Mouse (Mus musculus) thymus, postnatal 14 days (tissue): ENCODE measurements at regions not wholly inside any gene's neighbourhood (a gene's known extent, or its start where the extent isn't known, plus 50 kb on each side); places are given as distances from the start of the nearest gene placed in this dataset.

Experiments
- DNase-seq: peaks from one replicate; pipeline ENCODE4 v3.0.0; 2021

DNA sequence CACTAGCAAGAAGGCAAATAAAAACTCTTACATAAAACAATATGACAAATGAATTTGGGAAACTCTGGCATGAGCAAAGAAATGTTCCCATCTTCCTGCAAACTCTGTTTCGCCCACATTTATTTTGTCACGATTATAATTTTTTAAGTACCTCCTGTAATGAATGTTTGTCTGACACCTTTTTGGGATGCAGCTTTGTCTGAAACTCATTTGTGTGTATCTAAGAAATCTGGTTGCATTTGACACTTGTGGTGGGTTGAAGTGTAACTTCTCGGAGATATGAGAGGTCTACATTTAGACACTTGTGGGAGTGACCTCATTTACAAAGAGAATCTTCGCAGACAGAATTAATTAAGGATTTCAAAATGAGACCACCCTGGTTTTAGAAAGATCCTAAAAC, 155.9 kb upstream of the Fam98a start:
- DNase-seq, result no peak

DNA sequence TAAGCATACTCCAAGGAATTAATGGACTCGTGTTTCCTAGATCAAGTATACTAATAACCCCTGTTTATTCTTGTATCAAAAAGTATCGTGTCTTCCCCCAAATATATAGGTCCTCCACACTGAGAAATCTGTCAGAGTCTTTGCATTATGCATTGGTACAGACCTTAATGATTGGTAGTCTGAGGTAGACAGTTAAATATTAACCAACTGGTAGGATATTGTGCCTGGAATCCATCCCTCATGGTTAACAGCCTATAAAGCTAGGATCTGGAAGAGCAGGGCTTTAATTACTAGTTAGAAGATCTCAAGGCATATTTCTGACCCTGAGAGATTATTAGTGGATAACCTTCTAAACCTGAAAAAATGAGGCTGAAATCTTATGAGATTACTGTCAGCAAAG, 153.6 kb upstream of the Fam98a start:
- no peak for DNase-seq

DNA sequence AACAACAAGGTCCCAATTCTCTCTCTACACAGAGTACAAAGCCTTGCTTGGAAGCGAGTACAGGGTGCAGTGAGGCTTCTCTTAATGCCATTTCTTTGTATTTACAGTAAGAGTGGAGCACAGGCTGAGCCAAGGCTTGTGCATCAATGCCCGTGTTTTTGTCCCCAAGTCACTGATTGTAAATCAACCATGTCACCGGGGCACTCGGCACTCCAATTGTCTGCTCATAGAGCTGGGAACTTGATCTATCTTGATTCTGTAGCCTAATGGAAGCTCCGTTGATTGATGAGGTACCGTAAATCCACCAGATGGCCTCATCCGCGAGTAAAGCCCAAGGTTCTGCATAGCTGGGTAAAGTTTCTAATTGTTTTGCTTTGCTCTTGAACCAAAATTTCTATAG, 152.1 kb upstream of the Fam98a start:
- no peak for DNase-seq

DNA sequence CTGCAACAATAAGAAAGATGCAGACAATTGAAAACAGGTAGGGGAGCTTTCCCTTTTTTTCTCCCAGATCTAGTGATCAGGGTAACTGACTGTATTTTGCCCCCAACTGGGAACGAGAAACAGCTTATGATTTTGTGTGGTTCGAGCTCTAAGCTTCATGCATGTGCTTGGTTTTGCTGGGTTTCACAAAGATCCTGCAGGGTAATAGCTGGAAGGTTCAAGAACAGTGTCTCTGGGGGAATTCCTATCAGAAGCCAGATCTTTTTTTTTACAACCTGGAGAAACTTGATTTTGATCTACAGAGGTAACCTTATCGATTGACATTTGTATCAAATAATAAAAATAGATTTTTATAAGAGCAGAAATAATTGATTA, 145.0 kb upstream of the Fam98a start:
- no peak for DNase-seq

DNA sequence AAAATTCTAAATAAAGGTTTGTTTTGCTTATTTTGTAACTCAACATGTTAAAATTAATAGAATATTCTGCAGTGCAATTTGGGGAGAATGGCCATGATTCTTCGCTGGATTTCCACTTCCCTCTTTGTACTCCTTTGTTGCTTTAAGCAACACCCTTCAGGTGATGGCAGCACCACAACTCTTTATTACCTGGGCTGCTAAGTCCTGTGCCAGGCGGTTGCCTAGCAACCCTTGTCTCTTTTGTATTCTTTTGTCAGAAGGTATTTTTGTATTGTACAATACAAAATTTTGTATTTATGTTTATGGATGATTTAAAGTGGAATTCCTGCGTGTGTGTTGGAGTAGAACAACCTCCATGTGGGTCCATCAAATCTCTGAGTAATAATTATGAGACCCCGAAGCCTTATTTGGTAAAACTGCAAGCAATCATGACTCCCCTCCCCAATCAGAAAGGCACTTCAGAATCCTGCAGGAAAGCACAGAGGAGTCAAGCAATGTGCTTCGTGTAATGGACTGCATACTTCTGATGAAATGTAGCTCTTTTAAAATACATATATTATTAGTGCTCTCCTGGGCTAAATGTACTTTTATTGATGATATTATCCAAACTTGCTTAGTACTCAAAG, 144.5 kb upstream of the Fam98a start:
- no peak for DNase-seq

DNA sequence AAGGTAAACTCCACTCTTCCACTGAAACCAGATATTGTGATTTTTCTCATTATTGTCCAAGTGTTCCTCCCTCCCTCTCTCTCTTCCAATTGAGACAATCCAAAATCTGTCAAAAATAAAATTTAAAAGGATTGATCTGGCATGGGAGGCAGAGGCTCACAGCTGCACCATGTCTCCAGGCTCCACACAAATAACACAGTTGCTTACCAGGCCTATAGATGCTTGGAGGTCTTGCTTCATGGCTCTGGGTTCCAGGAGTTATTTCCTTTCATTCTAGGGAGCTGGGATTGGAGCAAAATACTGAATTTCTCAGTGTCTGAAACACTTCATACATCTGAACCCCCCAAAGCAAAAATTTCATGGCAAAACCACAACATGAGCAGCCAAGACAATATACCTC, 134.2 kb upstream of the Fam98a start:
- DNase-seq, result no peak

DNA sequence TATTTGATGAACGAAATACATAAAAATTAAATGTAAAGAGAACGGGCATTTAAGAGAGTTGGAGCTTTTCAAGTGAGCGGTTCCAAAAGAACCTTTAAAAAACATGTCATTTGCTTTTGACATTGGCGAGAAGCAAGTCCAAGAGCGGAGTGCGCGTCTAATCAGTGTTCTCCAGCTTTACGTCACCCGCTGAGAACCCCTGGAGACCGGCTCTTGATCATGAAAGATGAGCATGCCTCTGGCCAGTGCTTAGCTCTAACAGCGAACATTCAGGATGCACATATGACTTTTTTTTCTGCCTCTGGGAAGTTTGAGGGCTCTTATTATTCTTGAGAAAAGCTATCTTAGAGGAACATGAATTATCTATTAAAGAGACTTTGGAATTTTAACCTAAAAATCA, 95.2 kb upstream of the Fam98a start:
- no peak for DNase-seq

DNA sequence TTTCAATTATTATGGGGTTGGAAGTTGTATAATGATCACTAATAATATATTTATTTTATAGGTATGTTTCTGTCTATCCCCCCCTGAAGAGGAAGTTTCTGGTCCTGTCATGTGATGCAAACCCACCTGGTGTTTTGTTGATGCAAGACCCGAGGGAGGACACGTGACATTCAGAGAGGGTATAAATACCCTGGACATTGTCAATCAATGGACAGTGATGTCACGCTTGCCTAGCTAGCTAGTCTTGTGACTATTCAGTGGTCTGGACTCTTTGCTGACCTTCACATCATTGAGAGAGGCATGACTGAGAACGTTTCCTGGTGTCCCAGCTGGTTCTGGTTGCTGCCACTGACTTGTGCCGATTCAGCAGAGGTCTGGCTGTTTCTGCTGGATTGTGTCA, 93.0 kb upstream of the Fam98a start:
- no peak for DNase-seq

DNA sequence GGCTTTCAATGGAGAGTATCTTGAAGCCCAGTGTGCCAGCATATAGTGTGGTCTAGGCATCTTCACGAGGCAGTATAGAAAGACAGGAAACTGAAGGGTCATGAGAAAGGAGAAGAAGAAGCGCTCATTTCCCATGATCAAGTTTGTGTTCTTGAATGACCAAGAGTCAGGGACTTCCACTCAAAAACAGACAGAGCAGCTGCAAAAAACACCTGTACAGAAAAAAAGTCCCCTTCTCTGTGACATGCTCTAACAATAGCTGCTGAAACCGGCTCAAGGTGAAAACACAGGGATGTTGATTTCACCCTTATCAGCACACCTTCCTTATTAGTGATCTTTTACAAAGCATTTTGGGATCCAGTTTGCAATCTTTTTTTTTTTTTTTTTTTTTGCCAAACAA, 90.6 kb upstream of the Fam98a start:
- no peak for DNase-seq

- no peak for DNase-seq
These were observed 89.3 kb upstream of the Fam98a start for GRCm38 (mm10) chr17:75641010-75641498.

GRCm38 (mm10) chr17:75640575-75640974, 88.8 kb upstream of the Fam98a start:
- DNase-seq, result no peak

GRCm38 (mm10) chr17:75629857-75630256, 78.1 kb upstream of the Fam98a start:
- no peak for DNase-seq

- no peak for DNase-seq
These were observed 67.7 kb upstream of the Fam98a start for GRCm38 (mm10) chr17:75619472-75619871.

DNA sequence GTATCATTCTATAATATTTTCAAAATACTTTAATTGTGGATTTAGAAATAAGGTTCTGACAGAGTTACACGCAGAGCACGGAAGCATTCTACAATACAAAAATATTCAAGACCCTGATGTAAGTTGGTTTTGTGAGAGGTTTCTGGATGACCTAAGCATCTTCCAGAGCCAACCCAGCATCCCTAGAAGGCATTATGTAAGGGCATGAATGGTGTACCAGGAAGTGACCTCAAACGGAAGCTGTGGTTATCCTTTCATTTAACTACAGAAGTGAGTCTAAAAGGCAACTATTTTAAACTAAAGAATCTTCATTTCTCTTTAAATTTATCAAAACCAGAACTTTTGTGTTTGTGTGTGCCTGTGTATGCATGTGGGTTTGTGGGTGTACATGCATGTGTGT, 66.8 kb upstream of the Fam98a start:
- no peak for DNase-seq

GRCm38 (mm10) chr17:75617280-75617679, 65.5 kb upstream of the Fam98a start:
- no peak for DNase-seq

GRCm38 (mm10) chr17:75615335-75615734, 63.6 kb upstream of the Fam98a start:
- peak; percentile 20 for DNase-seq

DNA sequence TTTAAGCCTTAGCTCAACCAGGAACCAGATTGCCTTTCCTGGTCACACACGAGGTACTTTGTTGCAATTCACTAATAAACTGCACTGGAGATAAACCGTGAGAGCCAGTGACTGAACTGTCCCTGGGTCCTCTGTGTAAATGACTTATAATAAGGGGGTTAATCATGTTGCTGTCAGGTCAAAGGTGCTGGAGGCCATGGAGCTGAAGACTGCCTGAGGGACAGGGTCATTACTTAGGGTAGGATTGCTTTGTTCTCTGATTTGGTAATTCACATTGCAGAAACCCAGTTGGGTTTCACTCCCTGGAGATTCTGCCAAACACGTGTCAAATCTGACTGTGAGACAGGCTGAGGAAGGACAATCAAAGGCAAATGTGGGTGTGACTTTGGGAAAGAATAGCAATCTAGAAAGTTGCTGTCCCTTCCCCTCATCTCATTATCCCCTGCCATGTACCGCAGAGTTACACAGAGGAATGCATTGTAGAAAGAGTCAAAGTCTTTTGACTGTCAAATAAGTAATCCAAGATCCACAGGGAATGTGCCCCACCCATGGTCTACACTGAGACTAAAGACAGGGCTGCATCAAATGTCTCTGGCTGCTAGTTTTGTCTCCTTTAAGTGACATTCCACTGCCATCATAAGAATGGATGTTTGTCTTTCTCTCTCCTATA, 51.8 kb upstream of the Fam98a start:
- no peak for DNase-seq
